Mouse (Mus musculus) bone marrow macrophage, adult 2 months (primary cell): ENCODE measurements around the gene Snapc4. TPM values are rescaled to one million over a fixed set of nuclear protein-coding genes. Genes with fewer than 3 reads are reported as not detected.
"Not testable (repeated sequence)": the region's sequence is repeated elsewhere in the genome, so short reads cannot be mapped to it uniquely, and the experiment has no call there.

Experiments
- H3K27ac ChIP-seq: 2 replicates; pipeline ENCODE4 v1.5.1; 2012; ENCODE audit warnings: low read depth, low read length; ENCODE audit not compliant: insufficient read depth
- H3K4me1 ChIP-seq: 2 replicates; pipeline ENCODE4 v1.6.1; 2012; ENCODE audit warnings: low read length; ENCODE audit not compliant: control insufficient read depth, insufficient read depth
- H3K4me3 ChIP-seq: 2 replicates; pipeline ENCODE4 v1.5.1; 2012; ENCODE audit warnings: mild to moderate bottlenecking, low read length, moderate library complexity; ENCODE audit not compliant: insufficient read depth
- CTCF ChIP-seq: IDR thresholded peaks from 2 replicates; pipeline ENCODE4 v1.5.1; 2012; ENCODE audit warnings: low read depth, mild to moderate bottlenecking, low read length, moderate library complexity
- POLR2A ChIP-seq: IDR thresholded peaks from 2 replicates; pipeline ENCODE4 v1.6.1; 2012; ENCODE audit warnings: mild to moderate bottlenecking, low read depth, low read length, borderline replicate concordance
- polyA plus RNA-seq: library from polyadenylated mRNA; stranded (reverse); fragments of >200 nt; gene quantifications from 2 replicates; pipeline ENCODE4 v1.2.4, GENCODE M21; 2012; ENCODE audit not compliant: missing spikeins, insufficient read depth, insufficient read length

Gene Snapc4
- polyA plus RNA-seq, 1 experiment = 16.3 TPM

DNA sequence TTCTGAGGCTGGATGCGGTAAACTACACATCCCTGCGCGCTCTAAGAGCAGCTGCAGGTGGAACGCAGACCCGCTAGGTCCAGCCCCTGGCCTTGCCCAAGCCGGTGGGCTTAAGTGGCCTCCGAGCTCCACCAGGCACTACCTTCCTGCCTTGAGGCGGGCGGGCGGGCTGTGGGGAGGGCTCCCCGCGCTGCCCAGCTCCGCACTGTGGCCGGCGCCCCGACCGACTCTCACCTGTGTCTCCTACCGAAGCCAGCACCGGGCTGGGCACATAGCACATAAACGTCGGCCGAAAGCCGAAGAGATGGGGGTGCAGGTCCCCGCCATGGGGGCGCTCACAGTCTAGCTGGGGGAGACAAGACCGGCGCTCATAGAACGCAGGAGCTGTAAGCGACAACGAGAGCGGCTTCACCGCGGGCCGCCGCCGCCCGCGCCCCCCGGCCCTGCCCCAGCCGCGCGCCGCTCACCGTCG lies 8.3 kb upstream of the Snapc4 start:
- peak overlapping the region; percentile 94 for H3K4me3 ChIP-seq
- peaks cover 8% of the 10 kb centered on the region for H3K4me1 ChIP-seq
- H3K27ac ChIP-seq = no peak overlapping the region
- TF ChIP-seq CTCF (no peak), POLR2A (no peak)

DNA sequence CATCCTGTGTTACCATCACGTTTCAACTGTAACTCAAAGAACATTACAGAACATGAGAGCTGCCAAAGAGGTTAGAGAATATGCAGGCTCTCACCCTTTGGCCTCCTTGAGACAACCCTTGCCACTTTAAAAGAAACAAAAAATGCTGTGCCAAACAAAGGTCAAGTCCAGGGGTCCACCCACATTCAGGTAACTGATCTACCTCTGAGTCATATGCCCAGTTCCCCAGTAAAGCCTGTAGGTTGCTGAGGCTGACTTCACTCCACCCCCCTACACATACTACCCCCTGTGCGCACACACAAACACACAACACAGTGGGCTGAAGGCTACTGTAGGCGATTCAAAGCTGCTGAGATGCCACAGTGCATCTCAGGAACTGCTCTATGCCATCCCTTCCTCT lies 7.3 kb upstream of the Snapc4 start:
- Histone ChIP-seq H3K27ac (no peak overlapping the region), H3K4me1 (peaks cover 8% of the 10 kb centered on the region), H3K4me3 (0 out of 2 replicates have a peak overlapping the region, but pooled peaks have one; percentile 11)
- TF ChIP-seq CTCF (no peak), POLR2A (no peak)

DNA sequence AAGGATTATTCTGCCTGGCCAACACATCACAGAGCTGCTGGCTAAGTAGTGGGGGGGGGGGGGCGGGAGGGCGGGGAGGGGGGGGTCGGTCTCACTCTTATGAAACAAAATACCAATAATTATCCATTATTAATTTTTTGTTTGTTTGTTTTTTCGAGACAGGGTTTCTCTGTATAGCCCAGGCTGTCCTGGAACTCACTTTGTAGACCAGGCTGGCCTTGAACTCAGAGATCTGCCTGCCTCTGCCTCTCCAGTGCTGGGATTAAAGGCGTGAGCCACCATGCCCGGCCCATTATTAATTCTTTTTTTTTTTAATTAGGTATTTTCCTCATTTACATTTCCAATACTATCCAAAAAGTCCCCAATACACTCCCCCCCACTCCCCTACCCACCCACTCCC lies 418 bp upstream of the Snapc4 start:
- H3K4me1 ChIP-seq, H3K27ac ChIP-seq: not testable (repeated sequence)
- peak overlapping the region; percentile 73 for H3K4me3 ChIP-seq

DNA sequence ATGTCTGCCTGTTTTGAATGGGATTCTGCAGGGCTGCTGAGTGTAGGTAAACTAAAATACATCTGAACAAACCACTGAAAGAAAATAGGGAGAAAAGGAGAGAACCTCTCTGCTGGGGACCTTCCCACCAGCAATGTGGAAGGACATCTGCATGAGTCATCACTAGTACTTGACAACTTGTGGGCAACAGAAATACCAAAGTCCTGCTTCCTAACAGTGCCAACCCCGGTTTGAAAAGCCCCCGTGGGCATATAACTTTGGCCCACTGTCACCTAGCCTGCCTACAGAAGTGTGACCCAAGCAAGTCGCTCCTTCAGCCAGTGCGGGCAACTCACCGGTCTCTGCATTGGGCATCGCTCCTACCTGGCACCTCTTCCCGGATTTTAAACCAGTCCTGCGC lies 8.1 kb downstream of the Snapc4 start:
- no peak overlapping the region for H3K4me3 ChIP-seq
- no peak overlapping the region for H3K27ac ChIP-seq
- TF ChIP-seq CTCF (no peak), POLR2A (no peak)
- no peaks in the 10 kb centered on the region for H3K4me1 ChIP-seq

DNA sequence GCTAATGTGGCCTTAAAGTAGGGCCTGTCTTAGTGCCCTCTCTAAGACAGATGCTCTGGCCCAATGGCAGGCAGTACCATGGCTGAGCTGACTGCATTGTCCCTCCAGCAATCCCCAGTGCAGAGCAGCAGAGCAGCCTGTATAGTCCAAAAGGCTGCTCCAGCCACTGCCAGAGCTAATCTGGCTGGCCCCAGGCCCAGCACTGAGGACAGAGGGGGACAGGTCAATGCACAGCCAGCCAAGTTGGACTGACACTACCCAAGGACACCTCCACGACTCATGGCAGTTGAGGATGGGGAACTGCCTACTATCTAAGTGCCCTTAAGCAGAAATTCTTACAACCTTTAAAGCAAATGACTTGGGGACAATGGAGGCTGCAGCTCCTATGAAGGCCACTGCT lies 11.9 kb downstream of the Snapc4 start:
- Histone ChIP-seq H3K4me3 (no peak overlapping the region), H3K27ac (no peak overlapping the region), H3K4me1 (no peaks in the 10 kb centered on the region)
- TF ChIP-seq POLR2A (no peak), CTCF (no peak)

DNA sequence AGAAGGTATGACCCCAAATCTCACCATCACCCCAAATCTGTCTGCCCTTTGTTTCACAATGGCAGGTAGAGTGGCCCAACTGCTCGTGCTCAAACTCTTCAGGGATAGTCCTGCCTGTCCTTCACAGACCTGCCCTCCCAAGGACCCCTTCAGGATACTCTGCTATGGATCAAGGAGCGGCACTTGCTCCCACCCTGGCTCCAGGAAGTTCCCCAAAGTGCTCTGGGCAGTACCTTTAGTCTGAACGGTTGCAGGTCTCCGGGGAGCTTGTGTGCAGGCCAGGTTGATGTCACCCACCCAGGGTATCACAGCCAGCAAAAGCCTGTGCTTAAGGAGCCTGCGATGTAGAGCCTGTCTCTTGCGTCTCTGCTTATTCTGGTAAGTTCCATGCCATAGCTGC lies 12.5 kb downstream of the Snapc4 start:
- Histone ChIP-seq H3K4me1 (no peaks in the 10 kb centered on the region), H3K27ac (no peak overlapping the region), H3K4me3 (no peak overlapping the region)
- TF ChIP-seq POLR2A (no peak), CTCF (no peak)

DNA sequence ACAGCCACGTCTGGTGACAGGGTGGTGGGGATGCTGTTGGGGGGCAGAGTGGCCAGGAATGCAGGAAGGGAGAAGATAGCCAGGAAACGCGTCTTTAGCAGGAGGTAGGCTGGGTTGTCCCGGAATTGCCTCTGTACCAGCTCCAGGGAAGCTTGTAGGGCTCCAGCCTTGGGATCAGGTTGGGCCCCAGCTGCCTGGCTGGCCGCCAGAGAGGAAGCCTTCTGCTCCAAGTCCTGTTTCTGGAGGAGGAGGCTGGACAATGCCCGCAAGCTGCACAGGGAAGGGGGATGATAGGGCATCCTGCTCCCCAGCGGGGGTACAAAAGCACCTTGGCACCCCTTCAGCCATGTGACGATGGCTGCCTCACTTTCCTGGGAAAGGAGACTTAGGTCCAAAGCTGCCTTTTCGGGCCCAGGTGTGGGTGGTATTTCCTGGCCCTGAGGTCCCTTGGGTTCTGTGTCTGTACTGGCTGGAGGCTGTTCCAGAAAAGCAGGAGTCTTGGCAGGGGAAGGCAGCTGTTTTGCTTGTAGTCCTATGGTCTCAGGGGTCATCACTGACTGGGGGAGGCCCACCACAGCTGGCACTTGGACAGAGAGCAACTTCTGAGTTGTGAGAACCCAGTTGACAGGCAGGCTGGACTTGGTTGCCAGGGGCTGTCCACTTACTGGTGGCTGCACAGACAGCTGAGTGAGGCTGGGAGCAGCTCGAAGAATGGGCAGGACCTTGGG lies 15.6 kb downstream of the Snapc4 start:
- Histone ChIP-seq H3K4me1 (peaks cover 8% of the 10 kb centered on the region), H3K27ac (no peak overlapping the region), H3K4me3 (no peak overlapping the region)
- no peak for TF ChIP-seq CTCF
- TF ChIP-seq POLR2A = no peak

DNA sequence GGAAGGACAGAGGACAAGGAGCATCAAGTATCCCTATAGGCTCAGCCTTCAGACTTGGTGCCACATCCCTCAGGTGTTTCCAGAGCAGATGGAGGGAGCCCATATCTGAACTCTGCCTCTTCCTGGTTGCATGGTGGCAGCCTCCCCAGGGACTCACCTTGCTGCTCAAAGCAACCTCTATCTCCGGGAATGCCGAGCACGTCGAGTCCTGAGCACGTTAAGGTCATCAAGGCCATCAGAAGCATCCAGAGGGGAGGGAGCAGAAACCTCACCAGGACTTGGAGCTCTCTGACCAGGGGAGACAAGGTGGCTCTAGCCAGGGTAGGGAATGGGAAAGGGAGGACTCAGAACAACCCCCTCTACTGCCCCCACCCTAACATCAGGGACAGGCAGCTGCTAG lies 17.0 kb downstream of the Snapc4 start:
- peaks cover 17% of the 10 kb centered on the region for H3K4me1 ChIP-seq
- no peak overlapping the region for H3K4me3 ChIP-seq
- H3K27ac ChIP-seq = no peak overlapping the region
- no peak for TF ChIP-seq CTCF

DNA sequence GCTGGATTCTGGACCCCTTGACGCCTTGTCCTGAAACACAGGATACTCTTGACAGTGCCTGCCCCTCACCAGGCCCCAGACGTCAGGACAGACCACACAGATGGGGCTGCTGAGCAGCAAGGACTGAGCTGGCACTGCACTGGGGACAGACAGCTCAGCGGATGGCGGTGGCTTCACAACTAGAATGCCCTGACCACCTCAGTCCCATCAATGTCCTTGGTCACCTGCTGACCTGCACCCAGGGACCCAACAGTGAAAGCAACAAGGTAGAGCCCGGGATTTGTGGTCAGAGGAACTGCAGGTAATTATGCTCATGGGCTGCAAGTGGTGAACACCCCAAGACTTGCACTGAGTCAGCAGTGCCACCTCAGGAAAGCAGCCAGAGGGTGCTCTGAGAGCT lies 17.5 kb downstream of the Snapc4 start:
- H3K27ac ChIP-seq = no peak overlapping the region
- peaks cover 17% of the 10 kb centered on the region for H3K4me1 ChIP-seq
- TF ChIP-seq CTCF = no peak
- TF ChIP-seq POLR2A = no peak
- no peak overlapping the region for H3K4me3 ChIP-seq

DNA sequence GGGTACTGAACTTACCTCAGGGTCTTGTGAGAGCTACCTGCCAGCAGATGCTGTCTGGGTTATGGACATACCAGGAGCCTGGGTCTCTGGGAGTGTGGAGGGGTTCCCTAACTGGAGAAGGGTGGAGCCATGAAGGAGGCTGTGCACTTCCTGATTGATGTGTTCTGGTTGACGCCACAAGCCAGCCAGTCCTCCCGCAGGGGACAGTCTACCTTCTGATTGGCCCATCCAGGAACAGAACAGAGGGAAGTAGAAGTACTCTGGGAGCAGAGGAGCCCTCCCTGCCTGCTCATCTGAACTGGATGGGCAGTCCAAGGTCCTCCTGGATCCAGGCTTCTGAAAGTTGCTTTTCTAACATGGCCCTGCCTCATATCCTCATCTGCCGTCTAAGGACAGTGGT lies 19.7 kb downstream of the Snapc4 start, which contains the start of gene Card9:
TSS of gene Card9 (minus strand) at position 147 of the 400 bp plus-strand sequence.
- no peak for TF ChIP-seq CTCF
- no peak for TF ChIP-seq POLR2A
- peaks cover 26% of the 10 kb centered on the region for H3K4me1 ChIP-seq
- H3K27ac ChIP-seq = peak within 1 kb of the TSS; percentile 77
- H3K4me3 ChIP-seq = peak within 1 kb of the TSS; percentile 77

DNA sequence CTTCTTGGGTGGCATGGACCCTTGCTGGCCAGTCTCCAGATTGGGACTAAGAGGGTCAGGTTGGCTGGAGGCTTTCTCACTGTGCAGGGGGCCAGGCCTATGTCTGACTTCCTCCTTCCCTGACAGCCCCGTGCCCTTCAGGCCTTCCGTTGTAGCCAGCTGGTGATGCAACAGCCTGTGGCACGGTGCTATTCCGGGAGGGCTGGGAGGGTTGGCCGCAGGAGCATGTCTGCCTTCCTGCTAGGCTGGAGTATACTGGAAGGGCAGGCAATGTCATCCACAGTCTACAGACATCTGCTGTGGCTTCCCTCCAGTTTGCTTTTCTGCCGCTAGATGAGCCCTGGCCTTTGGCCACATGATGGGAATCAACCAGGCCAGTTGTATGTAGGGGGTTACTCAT lies 20.5 kb downstream of the Snapc4 start:
- peak overlapping the region; percentile 77 for H3K4me3 ChIP-seq
- TF ChIP-seq CTCF (no peak), POLR2A (no peak)
- peak overlapping the region; percentile 77 for H3K27ac ChIP-seq
- H3K4me1 ChIP-seq = peaks cover 26% of the 10 kb centered on the region
